Mouse (Mus musculus) midbrain, embryonic 15.5 days (tissue): ENCODE measurements around the gene Cmss1. TPM values are rescaled to one million over a fixed set of nuclear protein-coding genes. Genes with fewer than 3 reads are reported as not detected.

ENCODE experiments used
- ATAC-seq: fragments of 200-750 bp; cut with Nextera tagmentation; replicated peaks from 2 replicates; pipeline ENCODE4 v1.8.0; 2017; ENCODE audit warnings: moderate TSS enrichment
- H3K27ac ChIP-seq: fragments of 300-500 bp; sonication (generic); 2 replicates; pipeline ENCODE4 v1.5.1; 2015; ENCODE audit warnings: mild to moderate bottlenecking, inconsistent platforms
- H3K27me3 ChIP-seq: fragments of 300-500 bp; sonication (generic); replicated peaks from 2 replicates; pipeline ENCODE4 v1.6.1; 2015; ENCODE audit warnings: inconsistent platforms
- H3K36me3 ChIP-seq: fragments of 300-500 bp; sonication (generic); replicated peaks from 2 replicates; pipeline ENCODE4 v1.6.1; 2015; ENCODE audit warnings: inconsistent platforms
- H3K4me1 ChIP-seq: fragments of 300-500 bp; sonication (generic); 2 replicates; pipeline ENCODE4 v1.6.1; 2015; ENCODE audit warnings: inconsistent platforms
- H3K4me2 ChIP-seq: fragments of 300-500 bp; sonication (generic); 2 replicates; pipeline ENCODE4 v1.6.1; 2015; ENCODE audit warnings: inconsistent platforms, mild to moderate bottlenecking, moderate library complexity
- H3K4me3 ChIP-seq: fragments of 300-500 bp; sonication (generic); 2 replicates; pipeline ENCODE4 v1.5.1; 2015; ENCODE audit warnings: mild to moderate bottlenecking, inconsistent platforms
- H3K9ac ChIP-seq: fragments of 300-500 bp; sonication (generic); 2 replicates; pipeline ENCODE4 v1.6.1; 2015; ENCODE audit warnings: mild to moderate bottlenecking, inconsistent platforms
- H3K9me3 ChIP-seq: fragments of 300-500 bp; sonication (generic); 2 replicates; pipeline ENCODE4 v1.6.1; 2016; ENCODE audit warnings: inconsistent platforms
- WGBS: fragments of 180-500 bp; shearing (Covaris S2); methylation state at CpG from one replicate; pipeline ENCODE4 v1.1.7; 2015; ENCODE audit warnings: mixed read lengths; 5-methylcytosine and 5-hydroxymethylcytosine counted together
- polyA plus RNA-seq: library from polyadenylated mRNA; unstranded; fragments of >200 nt; fragmentation: Nextera tagmentation; extraction: Ambion mirVana; gene quantifications from 2 replicates; pipeline ENCODE4 v1.2.1, GENCODE M21; 2015

The Cmss1 gene
- polyA plus RNA-seq, 1 experiment from 2014 or later = 36.4 TPM

- no peak overlapping the region for H3K9ac ChIP-seq
- H3K36me3 ChIP-seq = no peaks in the 10 kb centered on the region
- no peaks in the 10 kb centered on the region for H3K4me1 ChIP-seq
- no peaks in the 10 kb centered on the region for H3K9me3 ChIP-seq
- no peaks in the 10 kb centered on the region for H3K27me3 ChIP-seq
- ATAC-seq = no peak
- WGBS = 80% methylated on average over 1 of the region's 1 CpGs
- H3K4me2 ChIP-seq = no peak overlapping the region
- no peak overlapping the region for H3K4me3 ChIP-seq
- no peak overlapping the region for H3K27ac ChIP-seq
These were observed 72.3 kb downstream of the Cmss1 start for GRCm38 (mm10) chr16:57534365-57534764.

- Histone ChIP-seq H3K27me3 (no peaks in the 10 kb centered on the region), H3K27ac (no peak overlapping the region), H3K4me3 (no peak overlapping the region), H3K9me3 (no peaks in the 10 kb centered on the region), H3K9ac (no peak overlapping the region), H3K4me2 (no peak overlapping the region), H3K4me1 (no peaks in the 10 kb centered on the region), H3K36me3 (no peaks in the 10 kb centered on the region)
- no peak for ATAC-seq
- WGBS = 47% methylated on average over 6 of the region's 6 CpGs
These were observed 74.6 kb downstream of the Cmss1 start for GRCm38 (mm10) chr16:57532081-57532493.

DNA sequence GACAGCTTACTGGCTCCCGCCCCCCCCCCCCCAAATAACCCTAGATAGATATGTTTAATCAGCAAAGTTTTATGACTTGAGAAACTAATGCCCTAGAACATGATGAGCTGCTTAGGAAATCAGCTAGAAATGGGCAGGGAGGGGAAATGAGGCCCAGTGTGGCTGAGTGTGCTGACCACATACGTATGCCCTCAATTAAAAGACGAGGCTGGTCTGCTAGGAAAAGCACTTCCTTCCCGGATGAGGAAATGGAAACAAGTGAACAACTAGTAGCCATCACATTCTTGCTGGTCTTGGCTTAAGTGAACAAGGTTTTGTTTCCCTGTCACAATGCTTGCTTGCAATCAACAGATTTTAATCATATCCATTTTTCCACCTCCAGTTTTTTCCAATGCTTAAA lies 76.1 kb downstream of the Cmss1 start:
- Histone ChIP-seq H3K36me3 (no peaks in the 10 kb centered on the region), H3K9me3 (no peaks in the 10 kb centered on the region), H3K4me1 (no peaks in the 10 kb centered on the region), H3K4me3 (no peak overlapping the region), H3K27ac (no peak overlapping the region), H3K9ac (no peak overlapping the region), H3K4me2 (no peak overlapping the region), H3K27me3 (no peaks in the 10 kb centered on the region)
- no peak for ATAC-seq
- WGBS = 89% methylated on average over 4 of the region's 4 CpGs

- WGBS = 75% methylated on average over 4 of the region's 4 CpGs
- ATAC-seq = no peak
- H3K9me3 ChIP-seq = no peaks in the 10 kb centered on the region
These were observed 78.2 kb downstream of the Cmss1 start for GRCm38 (mm10) chr16:57528457-57528856.

GRCm38 (mm10) chr16:57526893-57527292 lies 79.8 kb downstream of the Cmss1 start:
- Histone ChIP-seq H3K9me3 (no peaks in the 10 kb centered on the region), H3K4me2 (no peak overlapping the region), H3K4me3 (no peak overlapping the region), H3K27ac (no peak overlapping the region), H3K4me1 (no peaks in the 10 kb centered on the region), H3K27me3 (no peaks in the 10 kb centered on the region), H3K9ac (no peak overlapping the region), H3K36me3 (no peaks in the 10 kb centered on the region)
- no peak for ATAC-seq
- WGBS = 95% methylated on average over 7 of the region's 7 CpGs

More at GRCm38 (mm10) chr16:57528457-57528856, 78.2 kb downstream of the Cmss1 start:
- Histone ChIP-seq H3K9ac (no peak overlapping the region), H3K36me3 (no peaks in the 10 kb centered on the region), H3K4me1 (no peaks in the 10 kb centered on the region), H3K4me3 (no peak overlapping the region), H3K27ac (no peak overlapping the region), H3K4me2 (no peak overlapping the region), H3K27me3 (no peaks in the 10 kb centered on the region)

GRCm38 (mm10) chr16:57525476-57525875 lies 81.2 kb downstream of the Cmss1 start:
- Histone ChIP-seq H3K4me1 (no peaks in the 10 kb centered on the region), H3K36me3 (no peaks in the 10 kb centered on the region), H3K9ac (no peak overlapping the region), H3K27me3 (no peaks in the 10 kb centered on the region), H3K4me2 (no peak overlapping the region), H3K4me3 (no peak overlapping the region), H3K9me3 (no peaks in the 10 kb centered on the region), H3K27ac (no peak overlapping the region)
- no peak for ATAC-seq
- WGBS = 84% methylated on average over 4 of the region's 4 CpGs

- H3K4me1 ChIP-seq = no peaks in the 10 kb centered on the region
- 90% methylated on average over 5 of the region's 5 CpGs for WGBS
- no peak overlapping the region for H3K4me3 ChIP-seq
- no peaks in the 10 kb centered on the region for H3K27me3 ChIP-seq
- H3K27ac ChIP-seq = no peak overlapping the region
- no peaks in the 10 kb centered on the region for H3K36me3 ChIP-seq
- H3K9ac ChIP-seq = no peak overlapping the region
- no peak for ATAC-seq
- H3K9me3 ChIP-seq = no peaks in the 10 kb centered on the region
- H3K4me2 ChIP-seq = no peak overlapping the region
These were observed 81.6 kb downstream of the Cmss1 start for GRCm38 (mm10) chr16:57525046-57525445.

- Histone ChIP-seq H3K9ac (no peak overlapping the region), H3K27ac (no peak overlapping the region), H3K4me3 (no peak overlapping the region), H3K9me3 (no peaks in the 10 kb centered on the region), H3K36me3 (no peaks in the 10 kb centered on the region), H3K27me3 (no peaks in the 10 kb centered on the region), H3K4me2 (no peak overlapping the region), H3K4me1 (no peaks in the 10 kb centered on the region)
- 85% methylated on average over 10 of the region's 10 CpGs for WGBS
- no peak for ATAC-seq
These were observed 91.0 kb downstream of the Cmss1 start for GRCm38 (mm10) chr16:57515636-57516035.

DNA sequence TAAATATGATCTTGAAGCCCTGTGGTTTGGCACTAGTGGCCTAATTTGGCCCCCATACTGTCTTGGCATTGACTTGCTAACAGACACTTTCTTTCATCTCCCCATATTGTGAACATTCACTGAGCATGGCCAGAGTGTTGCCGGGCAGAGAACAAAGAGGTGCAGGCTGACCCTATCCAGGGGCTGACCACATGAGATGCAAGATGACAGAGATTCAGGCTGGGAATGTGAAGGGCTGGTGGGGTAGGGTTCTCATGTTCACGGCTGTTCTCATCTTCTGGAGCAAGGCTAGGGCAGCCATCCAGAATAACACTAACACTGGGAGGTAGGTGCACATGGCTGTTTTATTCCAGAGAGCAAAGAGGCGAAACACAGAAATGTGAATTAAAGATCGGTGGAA lies 92.3 kb downstream of the Cmss1 start:
- H3K4me2 ChIP-seq = no peak overlapping the region
- H3K4me3 ChIP-seq = no peak overlapping the region
- no peak overlapping the region for H3K9ac ChIP-seq
- no peak for ATAC-seq
- H3K27me3 ChIP-seq = no peaks in the 10 kb centered on the region
- no peaks in the 10 kb centered on the region for H3K4me1 ChIP-seq
- H3K27ac ChIP-seq = no peak overlapping the region
- no peaks in the 10 kb centered on the region for H3K9me3 ChIP-seq
- no peaks in the 10 kb centered on the region for H3K36me3 ChIP-seq
- WGBS = 64% methylated on average over 4 of the region's 4 CpGs

DNA sequence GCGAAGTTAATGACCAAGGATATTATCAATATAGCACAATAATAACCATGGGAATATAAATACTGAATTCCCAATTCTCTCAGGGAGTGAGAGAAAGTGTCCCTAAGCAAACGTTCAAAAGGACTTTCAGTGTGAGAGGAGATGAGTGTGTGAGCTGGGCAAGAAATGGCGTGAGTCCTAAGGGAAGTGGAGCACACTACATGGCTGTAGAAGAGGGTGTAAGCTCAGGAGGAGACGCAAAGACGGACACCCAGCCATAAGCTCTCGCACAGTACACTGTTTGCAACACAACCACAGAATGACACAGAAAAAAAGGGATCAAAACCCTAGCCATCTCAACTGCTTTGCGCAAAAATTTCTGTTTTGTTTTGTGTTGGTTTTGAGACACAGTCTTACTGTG lies 93.1 kb downstream of the Cmss1 start:
- H3K9me3 ChIP-seq = no peaks in the 10 kb centered on the region
- H3K4me2 ChIP-seq = no peak overlapping the region
- no peak overlapping the region for H3K27ac ChIP-seq
- H3K4me1 ChIP-seq = no peaks in the 10 kb centered on the region
- 92% methylated on average over 7 of the region's 7 CpGs for WGBS
- ATAC-seq = no peak
- no peak overlapping the region for H3K9ac ChIP-seq
- no peaks in the 10 kb centered on the region for H3K27me3 ChIP-seq
- no peaks in the 10 kb centered on the region for H3K36me3 ChIP-seq
- H3K4me3 ChIP-seq = no peak overlapping the region

GRCm38 (mm10) chr16:57509099-57509498 lies 97.6 kb downstream of the Cmss1 start:
- H3K27me3 ChIP-seq = no peaks in the 10 kb centered on the region
- WGBS = 96% methylated on average over 3 of the region's 3 CpGs
- no peaks in the 10 kb centered on the region for H3K9me3 ChIP-seq
- H3K9ac ChIP-seq = no peak overlapping the region
- no peaks in the 10 kb centered on the region for H3K4me1 ChIP-seq
- ATAC-seq = no peak
- H3K27ac ChIP-seq = no peak overlapping the region
- H3K4me3 ChIP-seq = no peak overlapping the region
- no peak overlapping the region for H3K4me2 ChIP-seq
- H3K36me3 ChIP-seq = no peaks in the 10 kb centered on the region

- Histone ChIP-seq H3K4me2 (no peak overlapping the region), H3K9ac (no peak overlapping the region), H3K4me3 (no peak overlapping the region), H3K4me1 (no peaks in the 10 kb centered on the region), H3K27me3 (no peaks in the 10 kb centered on the region), H3K27ac (no peak overlapping the region), H3K9me3 (no peaks in the 10 kb centered on the region), H3K36me3 (no peaks in the 10 kb centered on the region)
- ATAC-seq = no peak
- WGBS = 81% methylated on average over 1 of the region's 1 CpGs
These were observed 98.3 kb downstream of the Cmss1 start for GRCm38 (mm10) chr16:57508351-57508750.

GRCm38 (mm10) chr16:57506133-57506532 lies 100.5 kb downstream of the Cmss1 start:
- H3K27ac ChIP-seq = no peak overlapping the region

GRCm38 (mm10) chr16:57504728-57505127 lies 101.9 kb downstream of the Cmss1 start:
- Histone ChIP-seq H3K27ac (no peak overlapping the region), H3K9ac (no peak overlapping the region), H3K4me2 (no peak overlapping the region), H3K27me3 (no peaks in the 10 kb centered on the region), H3K4me1 (no peaks in the 10 kb centered on the region), H3K4me3 (no peak overlapping the region), H3K9me3 (no peaks in the 10 kb centered on the region), H3K36me3 (no peaks in the 10 kb centered on the region)
- no peak for ATAC-seq
- WGBS = 91% methylated on average over 4 of the region's 4 CpGs

More at GRCm38 (mm10) chr16:57506133-57506532, 100.5 kb downstream of the Cmss1 start:
- ATAC-seq = no peak
- H3K9me3 ChIP-seq = no peaks in the 10 kb centered on the region
- no peak overlapping the region for H3K9ac ChIP-seq
- H3K36me3 ChIP-seq = no peaks in the 10 kb centered on the region
- H3K4me2 ChIP-seq = no peak overlapping the region
- no peak overlapping the region for H3K4me3 ChIP-seq
- WGBS = 89% methylated on average over 6 of the region's 6 CpGs
- no peaks in the 10 kb centered on the region for H3K27me3 ChIP-seq
- H3K4me1 ChIP-seq = no peaks in the 10 kb centered on the region
